Mouse (Mus musculus) gonadal fat pad, adult 2 months (tissue): Measurements from ENCODE around the gene Tuba1c. TPM values are rescaled to one million over a fixed set of nuclear protein-coding genes. Genes with fewer than 3 reads are reported as not detected.
A peak's percentile ranks its signal among the peaks of the same experiment; 100 is the strongest.
"Not testable (repeated sequence)": the region's sequence is repeated elsewhere in the genome, so short reads cannot be mapped to it uniquely, and the experiment has no call there.

Source experiments
- DNase-seq: peaks from one replicate; pipeline ENCODE4 v3.0.0-alpha.2; 2012; ENCODE audit warnings: low read depth
- polyA plus RNA-seq: library from polyadenylated mRNA; depleted of rRNA; stranded (reverse); fragments of >200 nt; gene quantifications from 2 replicates; pipeline ENCODE4 v1.2.3, GENCODE M21; 2012; rRNA removed

Tuba1c gene
- polyA plus RNA-seq, 1 experiment = 263 TPM

GRCm38 (mm10) chr15:99056332-99056731 is 26.6 kb downstream of the Tuba1c start:
- no peak for DNase-seq

- no peak for DNase-seq
Measured at GRCm38 (mm10) chr15:99065557-99066165, 36.0 kb downstream of the Tuba1c start.

- no peak for DNase-seq
Measured at GRCm38 (mm10) chr15:99071988-99072387, 42.3 kb downstream of the Tuba1c start.

GRCm38 (mm10) chr15:99074019-99074599 is 44.4 kb downstream of the Tuba1c start, which contains the start of gene Troap:
Gene Troap, plus strand, starts transcription at chr15:99074575.
- DNase-seq = no peak

- DNase-seq = peak; percentile 55
Measured at GRCm38 (mm10) chr15:99074600-99075333, 45.1 kb downstream of the Tuba1c start.

- not testable (repeated sequence) for DNase-seq
Measured at GRCm38 (mm10) chr15:99076011-99076410, 46.3 kb downstream of the Tuba1c start.

- DNase-seq = no peak
Measured at GRCm38 (mm10) chr15:99078181-99078910, 48.7 kb downstream of the Tuba1c start.

- DNase-seq = no peak
Measured at GRCm38 (mm10) chr15:99079804-99080203, 50.1 kb downstream of the Tuba1c start.

GRCm38 (mm10) chr15:99082322-99082721 is 52.6 kb downstream of the Tuba1c start:
- DNase-seq = no peak

- DNase-seq = no peak
Measured at GRCm38 (mm10) chr15:99082840-99083239, 53.1 kb downstream of the Tuba1c start.

- no peak for DNase-seq
Measured at GRCm38 (mm10) chr15:99083258-99083657, 53.6 kb downstream of the Tuba1c start.

- no peak for DNase-seq
Measured at GRCm38 (mm10) chr15:99083867-99084557, 54.3 kb downstream of the Tuba1c start.

- DNase-seq = no peak
Measured at GRCm38 (mm10) chr15:99084618-99085017, 54.9 kb downstream of the Tuba1c start.

GRCm38 (mm10) chr15:99085997-99086396 is 56.3 kb downstream of the Tuba1c start:
- no peak for DNase-seq

- no peak for DNase-seq
Measured at GRCm38 (mm10) chr15:99087253-99088075, 57.8 kb downstream of the Tuba1c start, which contains the start of gene C1ql4. Gene C1ql4, minus strand, starts transcription at chr15:99087817.

Other genes with a start within 250 kb of the Tuba1c start
- gene Wnt1, start 240.0 kb upstream of the Tuba1c start, polyA plus RNA-seq = 0.05 TPM in 1 of 2 replicates, not detected in the other
- 0.05 and 0.11 TPM in 2 replicates for gene Ddn, start 220.4 kb upstream of the Tuba1c start, polyA plus RNA-seq
- 83.3 and 101 TPM in 2 replicates for gene Prkag1, start 198.4 kb upstream of the Tuba1c start, polyA plus RNA-seq
- 14.9 and 24.3 TPM in 2 replicates for gene Kmt2d, start 158.7 kb upstream of the Tuba1c start, polyA plus RNA-seq
- gene Rhebl1, start 135.4 kb upstream of the Tuba1c start, polyA plus RNA-seq = 1.8 and 3.2 TPM in 2 replicates
- gene Dhh, start 131.4 kb upstream of the Tuba1c start, polyA plus RNA-seq = 1.7 and 2.1 TPM in 2 replicates
- gene Lmbr1l, start 111.7 kb upstream of the Tuba1c start, polyA plus RNA-seq = 37.5 and 42.9 TPM in 2 replicates
- 1,607 and 3,142 TPM in 2 replicates for gene Tuba1b, start 95.3 kb upstream of the Tuba1c start, polyA plus RNA-seq
- 1.2 and 151 TPM in 2 replicates for gene Gm49450, start 76.3 kb upstream of the Tuba1c start, polyA plus RNA-seq
- 538 and 2,258 TPM in 2 replicates for gene Tuba1a, start 76.2 kb upstream of the Tuba1c start, polyA plus RNA-seq
- gene Prph, start 25.3 kb downstream of the Tuba1c start, polyA plus RNA-seq = 0.06 and 0.32 TPM in 2 replicates
- 2.3 and 3.0 TPM in 2 replicates for gene Troap, start 44.7 kb downstream of the Tuba1c start, polyA plus RNA-seq
- gene C1ql4, start 57.9 kb downstream of the Tuba1c start, polyA plus RNA-seq = 1.8 and 2.1 TPM in 2 replicates
- 5.8 and 7.6 TPM in 2 replicates for gene Dnajc22, start 63.3 kb downstream of the Tuba1c start, polyA plus RNA-seq
- gene Spats2, start 96.0 kb downstream of the Tuba1c start, polyA plus RNA-seq = 14.7 and 15.2 TPM in 2 replicates
- gene Kcnh3, start 195.0 kb downstream of the Tuba1c start, polyA plus RNA-seq = 51.8 and 55.4 TPM in 2 replicates
- gene Mcrs1, start 222.1 kb downstream of the Tuba1c start, polyA plus RNA-seq = 69.8 and 80.5 TPM in 2 replicates